Mouse (Mus musculus) cerebellum, adult 2 months (tissue): Measurements from ENCODE around the gene Gcsh.

Experiments
- CTCF ChIP-seq: fragments of 200-500 bp; IDR thresholded peaks from 2 replicates; pipeline ENCODE4 v1.5.1; 2011; ENCODE audit warnings: low read depth, mild to moderate bottlenecking, control low read depth, low read length, moderate library complexity, borderline replicate concordance; ENCODE audit not compliant: insufficient read depth
- POLR2A ChIP-seq: fragments of 200-500 bp; IDR thresholded peaks from 2 replicates; pipeline ENCODE4 v1.6.1; 2011; ENCODE audit warnings: low read length, control low read depth, borderline replicate concordance; ENCODE audit not compliant: insufficient read depth

DNA sequence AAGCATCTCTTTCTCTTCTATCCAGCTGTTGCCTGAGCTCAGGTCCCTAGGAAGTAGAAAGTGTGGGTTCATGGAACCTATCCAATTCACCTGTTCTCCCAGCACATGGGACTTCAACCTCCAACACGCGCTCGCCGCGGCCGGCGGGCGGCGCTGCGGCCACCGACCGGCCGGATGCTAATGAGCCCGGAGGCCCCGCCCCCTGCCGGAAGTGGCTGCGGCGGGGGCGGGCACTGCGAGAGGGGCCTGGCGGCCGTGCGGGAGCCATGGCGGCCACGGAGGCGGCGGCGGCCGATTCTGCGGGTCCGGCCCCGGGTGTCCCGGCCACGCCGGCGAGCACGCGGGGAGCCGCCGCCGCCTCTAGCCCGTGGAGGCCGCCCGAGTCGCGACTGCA, 50.2 kb downstream of the Gcsh start, which contains the start of gene Atmin:
- TF ChIP-seq CTCF, result peak; percentile 63; the same call in 1 of the 2 replicates
- TF ChIP-seq POLR2A, result peak; percentile 47; the same call in 1 of the 2 replicates
